Mouse (Mus musculus): ENCODE data around the gene Masp2. TPM values are rescaled to one million over a fixed set of nuclear protein-coding genes. Genes with fewer than 3 reads are reported as not detected.

Gene Masp2
- polyA plus RNA-seq, 1 experiment = 0.25 TPM

DNA sequence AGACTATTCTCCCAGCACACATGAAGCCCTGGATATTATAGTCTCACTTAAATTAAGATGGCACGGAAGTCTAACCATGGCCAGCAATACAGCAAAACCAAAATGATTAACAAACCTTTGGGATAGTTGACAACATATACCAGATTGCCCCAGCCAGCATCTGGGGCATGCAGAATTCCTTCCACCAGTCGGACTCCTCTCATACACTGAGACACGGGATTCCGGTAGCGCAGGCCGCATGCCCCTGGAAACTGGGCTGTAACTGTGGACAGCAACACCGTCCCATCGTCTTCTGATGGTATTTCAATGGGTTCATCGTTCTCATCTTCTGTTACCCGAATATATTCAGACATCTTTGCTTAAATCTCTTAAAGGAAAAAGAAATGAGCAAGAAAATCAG is 22.7 kb downstream of the Masp2 start:
- H3K4me1 ChIP-seq (ENCODE audit: control insufficient read depth, insufficient read depth, low read length) = peaks cover 6% of the 10 kb centered on the region; the same call in 1 of the 2 replicates
- TF ChIP-seq CTCF (IDR thresholded peaks at IDR 0.05; ENCODE audit: control insufficient read depth, insufficient read depth, insufficient replicate concordance, low read depth, low read length) = no peak
- no peak for TF ChIP-seq POLR2A (IDR thresholded peaks at IDR 0.05; ENCODE audit: control insufficient read depth, low read depth, low read length)

DNA sequence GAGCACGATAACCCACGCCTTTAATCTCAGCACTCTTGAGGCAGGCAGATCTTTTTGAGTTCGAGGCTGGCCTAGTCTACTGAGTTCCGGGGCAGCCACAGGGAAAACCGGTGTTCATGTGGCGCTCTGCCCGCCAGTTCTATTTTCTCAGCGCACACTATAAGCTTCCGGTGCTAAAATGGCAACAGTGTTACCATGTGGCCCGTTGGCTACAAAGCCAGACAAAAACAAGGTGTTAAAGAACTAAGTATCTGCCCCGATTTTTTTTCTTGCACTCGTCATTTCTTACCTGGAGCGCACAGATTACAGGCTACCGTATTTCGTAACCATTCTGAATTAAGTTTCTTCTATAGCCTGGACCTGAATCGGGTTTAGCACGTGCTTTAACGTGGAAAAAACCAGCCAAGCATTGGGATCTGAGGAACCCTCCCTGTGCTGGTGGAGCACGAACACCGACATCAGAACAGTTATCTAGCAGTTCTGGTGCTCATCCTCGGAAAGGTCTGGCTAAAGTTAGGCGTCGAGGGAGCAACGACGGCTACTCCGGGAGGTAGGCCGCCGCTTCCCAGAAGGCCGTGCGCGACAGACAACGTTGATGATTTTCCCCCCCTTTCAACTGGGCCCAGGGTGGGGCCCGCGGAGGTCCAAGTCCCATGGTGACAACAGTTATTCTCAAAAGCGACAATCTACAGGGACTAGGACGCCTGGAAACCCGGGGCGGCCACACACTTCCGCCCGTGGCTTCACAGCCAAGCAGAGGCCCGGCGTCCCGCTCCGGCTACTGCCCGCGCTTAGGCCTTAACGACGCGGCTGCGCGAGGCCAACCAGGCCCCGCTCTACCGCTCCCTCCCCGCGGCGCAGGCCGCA is 23.6 kb downstream of the Masp2 start:
- H3K27me3 ChIP-seq (ENCODE audit: control insufficient read depth, insufficient read depth, low read length) = no peaks in the 10 kb centered on the region
- H3K27ac ChIP-seq (ENCODE audit: control insufficient read depth, insufficient read depth, low read depth, low read length) = peak overlapping the region; percentile 100
- H3K4me3 ChIP-seq (ENCODE audit: control insufficient read depth, low read depth, low read length) = peak overlapping the region; percentile 95
- peaks cover 7% of the 10 kb centered on the region for H3K36me3 ChIP-seq (ENCODE audit: control insufficient read depth, insufficient read depth, low read length)
- TF ChIP-seq POLR2A (IDR thresholded peaks at IDR 0.05; ENCODE audit: control insufficient read depth, low read depth, low read length) (no peak; the same call in 1 of the 2 replicates), CTCF (IDR thresholded peaks at IDR 0.05; ENCODE audit: control insufficient read depth, insufficient read depth, insufficient replicate concordance, low read depth, low read length) (no peak)
- peaks cover 6% of the 10 kb centered on the region; the same call in 1 of the 2 replicates for H3K4me1 ChIP-seq (ENCODE audit: control insufficient read depth, insufficient read depth, low read length)

More for the DNA sequence above, 22.7 kb downstream of the Masp2 start:
- Histone ChIP-seq H3K4me3 (ENCODE audit: control insufficient read depth, low read depth, low read length) (peak overlapping the region; percentile 77), H3K27ac (ENCODE audit: control insufficient read depth, insufficient read depth, low read depth, low read length) (no peak overlapping the region), H3K36me3 (ENCODE audit: control insufficient read depth, insufficient read depth, low read length) (peaks cover 8% of the 10 kb centered on the region), H3K27me3 (ENCODE audit: control insufficient read depth, insufficient read depth, low read length) (no peaks in the 10 kb centered on the region)

- TF ChIP-seq POLR2A (IDR thresholded peaks at IDR 0.05; ENCODE audit: control insufficient read depth, low read depth, low read length) = peak; percentile 96
- no peak for TF ChIP-seq CTCF (IDR thresholded peaks at IDR 0.05; ENCODE audit: control insufficient read depth, insufficient read depth, insufficient replicate concordance, low read depth, low read length)
- peak within 1 kb of the TSS; percentile 100 for H3K27ac ChIP-seq (ENCODE audit: control insufficient read depth, insufficient read depth, low read depth, low read length)
Measured at GRCm38 (mm10) chr4:148626623-148627185, 24.4 kb downstream of the Masp2 start, which contains the start of gene Tardbp. TSS of gene Tardbp (minus strand) at chr4:148627019.

GRCm38 (mm10) chr4:148627246-148627645 is 24.9 kb downstream of the Masp2 start:
- peak overlapping the region; percentile 71 for H3K27ac ChIP-seq (ENCODE audit: control insufficient read depth, insufficient read depth, low read depth, low read length)
- peaks cover 5% of the 10 kb centered on the region for H3K36me3 ChIP-seq (ENCODE audit: control insufficient read depth, insufficient read depth, low read length)
- TF ChIP-seq POLR2A (IDR thresholded peaks at IDR 0.05; ENCODE audit: control insufficient read depth, low read depth, low read length) (no peak), CTCF (IDR thresholded peaks at IDR 0.05; ENCODE audit: control insufficient read depth, insufficient read depth, insufficient replicate concordance, low read depth, low read length) (no peak)

More at GRCm38 (mm10) chr4:148626623-148627185, 24.4 kb downstream of the Masp2 start, which contains the start of gene Tardbp:
- H3K4me3 ChIP-seq (ENCODE audit: control insufficient read depth, low read depth, low read length) = peak within 1 kb of the TSS; percentile 95
- H3K36me3 ChIP-seq (ENCODE audit: control insufficient read depth, insufficient read depth, low read length) = peaks cover 5% of the 10 kb centered on the region
- H3K4me1 ChIP-seq (ENCODE audit: control insufficient read depth, insufficient read depth, low read length) = peaks cover 6% of the 10 kb centered on the region; the same call in 1 of the 2 replicates
- H3K27me3 ChIP-seq (ENCODE audit: control insufficient read depth, insufficient read depth, low read length) = no peaks in the 10 kb centered on the region

DNA sequence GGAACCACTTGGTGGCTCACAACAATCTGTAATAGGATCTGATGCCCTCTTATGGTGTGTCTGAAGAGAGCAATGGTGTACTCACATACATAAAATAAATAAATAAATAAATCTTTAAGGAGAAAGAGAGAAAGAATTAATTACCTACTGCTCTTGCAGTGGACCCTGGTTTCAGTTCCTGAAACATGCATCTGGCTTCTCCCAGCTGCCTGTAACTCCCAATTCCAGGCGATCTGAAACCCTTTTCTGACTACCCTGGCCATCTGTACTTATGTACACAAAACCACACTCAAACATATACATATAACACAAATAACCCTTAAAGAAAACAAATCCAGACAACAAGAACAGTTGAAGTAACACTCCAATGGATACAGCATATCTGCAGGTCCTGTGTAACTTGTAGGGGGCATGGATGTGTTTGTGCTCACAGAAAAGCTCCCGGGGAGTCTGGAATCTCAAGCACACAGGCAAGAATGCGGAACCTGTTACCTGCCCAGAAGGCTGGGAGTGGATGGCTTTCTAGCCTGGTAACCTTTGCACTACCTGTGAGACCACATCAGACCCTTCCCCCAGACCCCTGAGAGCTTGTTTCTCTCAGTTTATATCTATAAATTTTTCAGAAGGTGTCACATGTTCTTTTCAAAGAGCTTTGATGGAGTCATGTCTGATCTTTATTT is 29.8 kb downstream of the Masp2 start:
- H3K4me3 ChIP-seq (ENCODE audit: control insufficient read depth, low read depth, low read length) = no peak overlapping the region
- no peaks in the 10 kb centered on the region for H3K27me3 ChIP-seq (ENCODE audit: control insufficient read depth, insufficient read depth, low read length)
- H3K27ac ChIP-seq (ENCODE audit: control insufficient read depth, insufficient read depth, low read depth, low read length) = no peak overlapping the region
- no peak for TF ChIP-seq POLR2A (IDR thresholded peaks at IDR 0.05; ENCODE audit: control insufficient read depth, low read depth, low read length)
- no peak for TF ChIP-seq CTCF (IDR thresholded peaks at IDR 0.05; ENCODE audit: control insufficient read depth, insufficient read depth, insufficient replicate concordance, low read depth, low read length)
- peaks cover 6% of the 10 kb centered on the region; the same call in 1 of the 2 replicates for H3K4me1 ChIP-seq (ENCODE audit: control insufficient read depth, insufficient read depth, low read length)
- no peaks in the 10 kb centered on the region for H3K36me3 ChIP-seq (ENCODE audit: control insufficient read depth, insufficient read depth, low read length)

More at GRCm38 (mm10) chr4:148627246-148627645, 24.9 kb downstream of the Masp2 start:
- Histone ChIP-seq H3K27me3 (ENCODE audit: control insufficient read depth, insufficient read depth, low read length) (no peaks in the 10 kb centered on the region), H3K4me1 (ENCODE audit: control insufficient read depth, insufficient read depth, low read length) (peaks cover 6% of the 10 kb centered on the region; the same call in 1 of the 2 replicates), H3K4me3 (ENCODE audit: control insufficient read depth, low read depth, low read length) (peak overlapping the region; percentile 42)

- Histone ChIP-seq H3K4me1 (ENCODE audit: control insufficient read depth, insufficient read depth, low read length) (no peaks in the 10 kb centered on the region), H3K27ac (ENCODE audit: control insufficient read depth, insufficient read depth, low read depth, low read length) (no peak overlapping the region), H3K27me3 (ENCODE audit: control insufficient read depth, insufficient read depth, low read length) (no peaks in the 10 kb centered on the region), H3K4me3 (ENCODE audit: control insufficient read depth, low read depth, low read length) (no peak overlapping the region), H3K36me3 (ENCODE audit: control insufficient read depth, insufficient read depth, low read length) (no peaks in the 10 kb centered on the region)
- TF ChIP-seq CTCF (IDR thresholded peaks at IDR 0.05; ENCODE audit: control insufficient read depth, insufficient read depth, insufficient replicate concordance, low read depth, low read length) = no peak
Measured at GRCm38 (mm10) chr4:148633395-148634061, 31.2 kb downstream of the Masp2 start.
